Mouse (Mus musculus) regulatory T cell (primary cell): ENCODE measurements around the gene Gramd1b.

Experiments
- in situ Hi-C: fragments of 300-600 bp; cut with MboI, MseI; formaldehyde crosslinking; loops from one replicate; pipeline ENCODE4 v1.15.1; 2025; ENCODE audit warnings: high pct_unique_total_duplicates

The Gramd1b gene

DNA sequence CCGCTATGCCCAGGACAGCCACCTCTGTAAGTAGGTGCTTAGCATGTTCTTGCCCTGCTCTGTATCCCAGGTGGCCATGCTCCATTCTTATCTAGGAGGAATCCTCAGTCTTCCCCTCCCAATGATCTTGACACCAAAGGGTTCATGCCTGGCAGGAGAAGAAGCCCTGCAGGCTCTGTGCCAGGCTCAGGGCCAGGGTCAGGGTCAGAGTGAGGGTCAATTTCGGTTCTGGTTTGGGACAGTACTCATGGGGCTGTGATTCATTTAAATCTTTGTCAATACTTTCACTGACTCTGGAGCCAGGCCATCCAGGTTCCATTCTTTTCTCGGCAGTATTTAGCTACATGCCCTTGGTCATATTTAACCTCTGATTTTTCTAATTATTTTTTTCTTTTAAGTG, 253.5 kb downstream of the Gramd1b start:
- in situ Hi-C loops: no loop called here

DNA sequence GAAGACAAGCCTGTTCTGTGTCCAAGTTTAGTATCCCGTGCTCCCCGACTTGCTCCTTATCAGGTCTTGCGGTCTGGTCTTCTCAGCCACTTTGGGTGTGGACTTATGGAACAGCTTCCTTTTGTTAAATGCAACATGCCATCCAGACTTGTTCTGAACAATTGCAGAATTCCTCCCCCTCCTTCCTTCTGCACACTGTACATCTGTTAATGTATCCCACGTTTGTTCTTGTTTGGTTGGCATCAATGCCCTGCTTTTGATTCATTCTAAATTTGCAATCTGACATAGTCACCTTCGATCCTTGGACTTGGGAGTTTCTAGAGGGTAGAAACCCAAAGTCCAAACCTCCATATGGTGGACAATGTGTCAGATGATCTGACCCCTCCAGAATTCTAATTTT, 255.3 kb downstream of the Gramd1b start:
- in situ Hi-C loops: no loop called here

DNA sequence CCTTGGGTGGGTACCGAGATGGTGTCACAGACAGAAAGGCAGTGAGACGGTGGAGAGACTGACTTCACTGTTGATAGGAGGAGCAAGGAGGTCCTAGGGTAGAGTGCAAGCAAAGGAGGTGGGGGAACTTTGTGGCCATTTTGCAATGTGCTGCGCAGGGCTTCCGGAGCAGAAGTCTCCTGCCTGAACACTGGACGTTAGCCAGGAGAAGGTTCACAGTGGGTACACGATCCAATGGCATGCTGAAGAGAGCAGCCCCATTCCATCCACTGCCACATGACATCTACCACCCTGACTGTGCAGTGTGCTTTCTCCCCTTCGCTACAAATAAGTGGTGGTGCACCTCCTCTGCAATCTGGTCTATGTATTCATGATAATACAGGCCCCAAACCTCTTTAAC, 258.4 kb downstream of the Gramd1b start:
- in situ Hi-C loops: no loop called here

DNA sequence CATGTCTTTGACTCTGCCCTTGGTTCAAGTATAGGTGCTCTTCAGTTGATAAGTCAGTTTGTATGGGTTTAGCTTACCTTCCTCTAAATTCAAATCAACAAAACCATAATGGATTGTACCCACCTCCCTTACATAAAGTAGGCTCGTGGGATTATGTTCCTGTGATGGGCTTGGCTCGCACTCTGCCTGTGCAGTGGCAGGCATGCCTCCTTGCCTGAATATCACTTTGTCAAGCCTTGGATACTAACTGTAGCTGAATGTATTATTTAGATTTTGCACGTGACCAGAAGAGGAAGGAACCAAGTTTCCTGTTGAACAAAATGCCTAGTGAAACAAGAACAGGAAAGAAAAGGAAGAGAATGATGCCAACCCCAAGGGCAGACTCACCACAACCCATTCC, 260.1 kb downstream of the Gramd1b start:
- in situ Hi-C loops: no loop called here

DNA sequence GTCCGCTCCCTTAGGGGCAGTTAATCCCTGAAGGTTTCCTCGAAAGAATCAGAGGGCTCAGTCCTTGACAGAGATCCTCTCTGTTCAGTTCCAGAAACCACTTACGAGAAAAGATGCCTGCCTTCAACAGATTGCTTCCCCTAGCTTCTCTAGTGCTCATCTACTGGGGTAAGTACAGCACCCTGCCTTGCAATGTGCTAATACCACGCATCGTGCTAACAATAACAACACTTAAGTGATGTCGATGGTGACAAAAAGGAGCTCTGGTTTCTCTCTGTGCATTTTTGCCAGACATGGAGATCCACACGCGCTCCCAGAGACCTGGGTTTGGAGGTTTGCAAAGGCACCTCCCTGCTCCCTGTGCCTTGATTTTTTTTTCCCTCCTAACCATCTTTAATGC, 261.3 kb downstream of the Gramd1b start:
- in situ Hi-C loops: no loop called here

DNA sequence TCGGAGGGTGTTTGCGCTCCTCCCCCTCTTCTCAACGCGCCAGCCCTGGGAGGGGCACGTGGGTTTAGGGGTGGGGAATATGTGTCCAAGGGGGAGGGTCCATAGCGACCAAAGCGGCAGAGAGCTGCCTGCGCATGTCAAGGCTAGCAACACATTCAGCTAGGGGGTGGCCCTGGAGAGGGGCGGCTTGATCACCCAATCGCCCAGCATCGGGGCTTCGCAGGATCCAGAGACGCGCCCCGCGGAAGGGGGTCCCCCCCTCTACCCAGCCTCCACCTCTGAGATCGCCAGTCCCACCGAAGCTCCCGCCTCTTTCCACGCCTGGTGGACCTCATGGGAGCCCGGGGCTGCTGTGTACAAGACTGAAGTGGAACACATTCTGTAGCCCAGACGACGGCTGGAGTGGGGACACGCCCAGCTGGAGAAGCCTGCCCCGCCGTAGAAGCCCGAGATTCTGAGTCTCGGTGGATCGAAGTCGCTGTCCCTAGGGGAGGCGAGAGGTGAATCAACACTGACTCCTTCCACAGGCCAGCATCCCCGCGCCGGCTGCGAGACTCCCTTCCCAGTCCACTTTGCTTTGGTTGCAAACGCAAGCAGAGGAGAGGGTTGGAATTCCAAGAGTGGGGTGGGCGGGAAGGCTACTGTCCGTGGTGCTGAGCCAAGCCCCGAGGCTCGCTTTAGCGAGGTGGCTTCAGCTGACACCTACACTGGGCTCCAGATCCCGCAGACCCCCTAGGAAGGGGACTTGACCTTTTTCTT, 261.9 kb downstream of the Gramd1b start, which contains the start of gene Scn3b:
Gene Scn3b (plus strand): TSS at position 115 of the 759 bp plus-strand sequence.
- in situ Hi-C loops: no loop called here

DNA sequence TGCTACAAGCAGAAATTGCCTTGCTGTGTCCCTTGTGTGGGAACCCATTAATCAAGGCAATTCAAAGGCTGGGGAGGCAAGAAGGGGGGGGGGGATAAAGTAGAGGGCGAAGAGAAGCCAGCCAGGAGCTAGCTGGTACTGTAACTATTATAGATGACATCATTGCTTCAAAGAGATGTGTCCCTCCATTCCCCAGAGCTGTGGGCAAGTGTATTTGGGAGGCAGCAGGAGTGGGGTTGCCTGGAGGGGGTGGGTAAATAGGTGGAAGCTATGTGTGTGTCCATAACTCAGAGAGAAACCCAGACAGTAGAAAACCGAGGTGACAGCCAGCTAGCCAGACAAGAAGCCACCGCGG, 262.5 kb downstream of the Gramd1b start:
- in situ Hi-C loops: no loop called here

DNA sequence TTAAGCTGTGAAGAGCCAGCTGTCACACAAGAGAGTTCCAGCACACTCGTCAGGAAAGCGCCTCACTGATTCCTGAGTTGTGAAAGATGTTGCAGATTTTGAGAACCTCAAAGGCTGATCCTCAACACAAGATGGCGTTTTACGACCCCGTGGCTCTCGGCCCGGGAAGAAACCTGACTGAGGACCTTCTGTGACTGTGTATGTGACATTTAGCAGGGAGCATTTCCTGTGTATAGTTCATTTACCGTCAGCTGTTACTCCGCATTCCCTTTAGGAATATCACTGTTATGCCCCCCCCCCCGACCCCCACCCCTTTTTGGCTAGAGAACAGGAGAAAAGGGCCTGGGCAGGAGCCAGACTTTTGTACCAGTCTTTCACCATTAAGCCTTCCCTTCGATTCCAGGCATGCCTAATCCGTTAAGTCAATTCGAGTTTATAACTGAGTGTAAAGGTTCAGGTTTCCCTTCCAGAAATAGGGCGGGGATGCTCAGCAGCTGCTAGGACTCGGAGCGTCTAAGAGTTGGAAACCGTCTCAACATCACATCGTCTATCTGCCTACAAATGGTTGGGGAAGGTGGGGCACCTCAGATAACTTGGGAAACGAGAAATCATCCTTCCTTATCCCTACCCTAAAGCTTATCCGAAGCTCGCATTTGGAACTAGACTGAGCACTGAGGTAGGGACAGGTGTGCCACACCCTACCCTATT, 263.0 kb downstream of the Gramd1b start:
- in situ Hi-C loops: no loop called here

DNA sequence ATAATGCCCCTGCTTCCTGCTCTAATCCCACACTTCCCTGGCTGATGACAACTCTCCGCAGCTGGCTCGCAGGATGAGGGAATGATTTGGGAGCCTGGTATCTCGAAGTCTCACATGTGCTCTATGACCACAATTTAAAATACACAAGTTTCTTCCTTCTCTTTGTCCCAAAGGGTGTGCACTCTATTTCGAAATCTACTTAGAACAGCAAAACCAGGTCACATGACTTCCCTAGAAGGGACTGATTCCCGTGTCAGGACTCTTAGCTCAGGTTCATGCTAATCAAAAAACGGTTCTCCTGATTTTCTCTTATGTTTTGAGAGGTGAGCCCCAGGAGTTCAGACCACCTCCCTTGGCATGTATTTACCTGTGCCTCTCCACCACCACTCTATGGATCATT, 267.3 kb downstream of the Gramd1b start:
- in situ Hi-C loops: no loop called here

DNA sequence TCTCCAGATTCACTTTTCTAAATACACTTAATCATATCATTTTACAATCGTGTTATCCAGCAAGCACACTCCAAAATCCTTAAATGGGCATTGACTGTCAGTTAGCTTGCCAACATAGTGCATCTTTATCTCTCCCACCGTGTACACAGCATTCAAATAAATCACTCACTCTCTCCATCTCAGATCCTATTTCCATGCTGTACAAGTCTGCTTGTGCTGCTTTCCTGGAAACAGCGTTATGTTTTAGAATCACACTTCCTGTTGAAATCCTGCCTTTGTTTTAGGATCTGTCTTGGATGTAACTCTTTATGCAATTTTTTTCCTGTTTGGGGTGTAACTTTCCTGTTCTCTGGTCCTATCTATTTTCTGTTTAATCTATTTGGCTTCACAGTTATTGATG, 278.7 kb downstream of the Gramd1b start:
- in situ Hi-C loops: no loop called here

DNA sequence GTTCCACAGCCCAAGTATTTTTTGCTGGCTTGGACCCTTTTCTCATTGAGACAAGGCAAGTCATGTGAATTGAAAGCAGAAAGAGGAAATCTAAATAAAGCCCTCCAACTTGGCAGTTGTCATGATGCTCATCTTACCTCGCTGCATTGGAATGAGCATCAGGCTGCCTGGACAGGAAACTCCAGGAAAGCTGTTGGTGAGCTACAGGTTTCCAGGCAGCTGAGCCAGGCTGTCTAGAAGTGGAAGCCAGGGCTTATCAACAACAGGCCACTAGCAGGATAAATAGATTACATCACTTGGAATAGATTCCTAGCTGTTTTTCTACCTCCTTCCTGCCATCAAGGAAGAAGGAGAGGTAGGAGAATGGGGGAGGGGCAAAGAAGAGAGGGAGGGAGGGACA, 282.1 kb downstream of the Gramd1b start:
- in situ Hi-C loops: no loop called here

DNA sequence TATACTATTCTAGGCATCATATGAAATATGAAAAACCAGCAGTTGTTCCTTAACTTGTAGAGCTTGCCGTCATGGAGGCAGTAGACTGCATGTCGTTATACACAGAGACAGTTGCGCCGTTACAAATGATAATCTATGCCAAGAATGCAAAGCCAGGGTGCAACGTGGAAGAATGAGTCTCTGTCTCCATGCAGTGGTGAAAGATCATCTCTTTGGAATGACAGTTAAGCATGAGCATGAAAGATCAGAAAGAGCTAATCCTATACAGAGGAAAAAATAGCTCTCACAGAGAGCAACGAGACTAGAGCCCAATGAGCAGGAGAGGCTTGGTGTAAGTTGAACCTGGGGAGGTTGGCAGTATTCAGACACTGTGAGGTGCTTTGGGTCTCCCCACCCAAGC, 284.5 kb downstream of the Gramd1b start:
- in situ Hi-C loops: no loop called here

DNA sequence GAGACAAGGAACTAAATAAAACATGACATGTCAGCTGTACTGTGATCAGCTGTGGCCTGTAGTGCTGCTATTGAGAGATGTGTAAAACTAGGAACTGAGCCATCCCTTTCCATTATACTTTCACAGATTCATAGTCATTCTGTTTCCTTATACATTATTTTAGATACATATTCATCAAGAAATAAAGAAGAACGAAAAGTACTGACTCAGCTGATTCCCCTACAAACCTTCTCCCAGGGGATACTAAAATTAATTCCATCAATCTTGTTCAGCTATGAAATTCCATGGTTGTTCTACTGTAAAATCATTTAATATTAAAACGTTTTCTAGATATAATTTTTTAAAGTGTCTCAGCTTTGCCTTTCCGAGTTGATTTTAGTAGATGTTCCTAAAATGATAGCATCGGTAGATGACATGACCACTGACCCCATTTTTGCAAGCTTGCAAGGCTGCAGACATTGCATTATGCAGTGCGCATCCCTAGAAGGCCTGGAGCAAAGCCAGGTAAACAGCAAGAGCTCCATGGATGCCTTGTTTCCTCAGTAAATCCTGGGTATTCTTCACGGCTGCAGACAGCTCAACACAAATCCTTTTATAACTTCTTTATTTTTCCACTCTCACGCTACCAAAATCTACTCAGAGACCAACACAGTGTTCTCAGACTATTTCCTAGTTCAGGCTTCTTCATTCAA, 285.1 kb downstream of the Gramd1b start:
- in situ Hi-C loops: no loop called here

DNA sequence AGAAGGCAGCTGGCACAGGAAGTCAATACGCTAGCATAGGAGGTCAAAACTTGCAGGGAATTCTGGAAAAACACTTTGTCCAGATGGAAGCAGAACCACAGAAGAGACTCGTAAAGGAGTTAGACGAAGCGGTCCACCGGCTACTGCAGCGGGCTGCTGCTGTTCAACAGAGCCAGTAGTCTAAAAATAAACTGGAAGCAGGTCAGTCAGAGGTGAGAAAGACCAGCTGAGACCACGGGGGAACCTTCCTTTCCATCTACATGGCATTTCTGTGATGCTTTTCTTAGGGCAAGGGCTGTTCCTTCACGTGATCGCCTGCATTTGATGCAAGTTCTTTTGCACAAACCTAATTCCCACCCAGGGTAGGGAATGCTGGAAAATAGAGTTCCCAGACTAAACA, 285.7 kb downstream of the Gramd1b start:
- in situ Hi-C loops: no loop called here
